ENCODE assay signal across 14 mouse cellular contexts in genomic region chr1:186277981-186278634, GRCm38 (mm10).
A peak's percentile ranks its signal among the peaks of the same experiment; 100 is the strongest.
DNase-seq lines count a peak whose midpoint lies in the region; ATAC-seq and TF ChIP-seq lines count a peak whose summit lies in the region.
"Had no signal": no experiment of that assay in that cellular context is flagged by ENCODE, and none has a peak within 500 bp of the region (broad histone marks: within the 10 kb centered on the region; RNA-seq: fewer than 3 reads in every experiment).

No protein-coding gene starts in this region.

- H3K27ac ChIP-seq in intestine, embryonic 14.5 days (ENCODE audit: low read depth), result no peak overlapping the region
- no peak overlapping the region for H3K27ac ChIP-seq in intestine, postnatal 0 days (ENCODE audit: low read depth, low read length)
- no peak overlapping the region for H3K27ac ChIP-seq in forebrain, embryonic 11.5 days (ENCODE audit: low read depth, low read length)
- 0 out of 2 replicates have a peak overlapping the region, but pooled peaks have one; percentile 34 for H3K27ac ChIP-seq in hindbrain, embryonic 16.5 days (ENCODE audit: low read depth, low read length)
- H3K27ac ChIP-seq in kidney, embryonic 16.5 days (ENCODE audit: low read length), result no peak overlapping the region
- H3K27ac ChIP-seq: heart, embryonic 15.5 days; kidney, embryonic 15.5 days; limb, embryonic 15.5 days had no signal

- H3K4me1 ChIP-seq in intestine, embryonic 14.5 days (replicated peaks; ENCODE audit: control insufficient read depth, insufficient read depth, low read length), result no peaks in the 10 kb centered on the region
- no peaks in the 10 kb centered on the region for H3K4me1 ChIP-seq in intestine, postnatal 0 days (replicated peaks; ENCODE audit: control insufficient read depth, insufficient read depth, low read length)
- H3K4me1 ChIP-seq in forebrain, embryonic 11.5 days (replicated peaks; ENCODE audit: control insufficient read depth, insufficient read depth, low read length), result no peaks in the 10 kb centered on the region
- H3K4me1 ChIP-seq in hindbrain, embryonic 16.5 days (ENCODE audit: control insufficient read depth, insufficient read depth, low read depth, low read length), result no peaks in the 10 kb centered on the region
- no peaks in the 10 kb centered on the region for H3K4me1 ChIP-seq in kidney, embryonic 16.5 days (ENCODE audit: insufficient read depth, low read length)
- H3K4me1 ChIP-seq: heart, embryonic 15.5 days; kidney, embryonic 15.5 days; limb, embryonic 15.5 days had no signal

- ATAC-seq in intestine, embryonic 14.5 days (replicated peaks; ENCODE audit: low FRiP score, low TSS enrichment, low read depth), result no peak
- no peak for ATAC-seq in intestine, postnatal 0 days
- ATAC-seq in forebrain, embryonic 11.5 days (replicated peaks; ENCODE audit: low FRiP score), result peak; percentile 68
- peak; percentile 34; the same call in 1 of the 2 replicates for ATAC-seq in hindbrain, embryonic 16.5 days
- no peak for ATAC-seq in kidney, embryonic 16.5 days (ENCODE audit: low FRiP score, low TSS enrichment)

- H3K9me3 ChIP-seq in intestine, embryonic 14.5 days (ENCODE audit: control insufficient read depth, low read length), result no peaks in the 10 kb centered on the region
- no peaks in the 10 kb centered on the region for H3K9me3 ChIP-seq in intestine, postnatal 0 days (ENCODE audit: control insufficient read depth)
- no peaks in the 10 kb centered on the region for H3K9me3 ChIP-seq in forebrain, embryonic 11.5 days (ENCODE audit: control insufficient read depth, low read length)
- no peaks in the 10 kb centered on the region for H3K9me3 ChIP-seq in hindbrain, embryonic 16.5 days (ENCODE audit: control insufficient read depth, low read length)
- H3K9me3 ChIP-seq in kidney, embryonic 16.5 days (ENCODE audit: low read length), result no peaks in the 10 kb centered on the region
- H3K9me3 ChIP-seq: heart, embryonic 15.5 days; kidney, embryonic 15.5 days; limb, embryonic 15.5 days had no signal

- no peaks in the 10 kb centered on the region for H3K36me3 ChIP-seq in intestine, embryonic 14.5 days (ENCODE audit: control insufficient read depth, insufficient read depth, low read length)
- no peaks in the 10 kb centered on the region for H3K36me3 ChIP-seq in intestine, postnatal 0 days (ENCODE audit: control insufficient read depth, insufficient read depth)
- no peaks in the 10 kb centered on the region for H3K36me3 ChIP-seq in forebrain, embryonic 11.5 days (ENCODE audit: control insufficient read depth, insufficient read depth, low read length)
- H3K36me3 ChIP-seq in hindbrain, embryonic 16.5 days (ENCODE audit: control insufficient read depth, insufficient read depth, low read length), result no peaks in the 10 kb centered on the region
- H3K36me3 ChIP-seq in kidney, embryonic 16.5 days (ENCODE audit: insufficient read depth, low read length), result no peaks in the 10 kb centered on the region
- H3K36me3 ChIP-seq: heart, embryonic 15.5 days; kidney, embryonic 15.5 days; limb, embryonic 15.5 days had no signal

- H3K9ac ChIP-seq in intestine, embryonic 14.5 days (ENCODE audit: low read length), result no peak overlapping the region
- H3K9ac ChIP-seq in intestine, postnatal 0 days (ENCODE audit: low read depth, low read length), result no peak overlapping the region
- H3K9ac ChIP-seq in forebrain, embryonic 11.5 days (ENCODE audit: low read length), result no peak overlapping the region
- H3K9ac ChIP-seq in hindbrain, embryonic 16.5 days (ENCODE audit: low read depth, low read length), result peak overlapping the region; percentile 38; the same call in 1 of the 2 replicates
- H3K9ac ChIP-seq in kidney, embryonic 16.5 days (replicated peaks; ENCODE audit: low read length), result no peak overlapping the region
- H3K9ac ChIP-seq: heart, embryonic 15.5 days; kidney, embryonic 15.5 days; limb, embryonic 15.5 days had no signal

- 82% methylated on average over 11 of the region's 11 CpGs for WGBS in intestine, embryonic 14.5 days
- 88% methylated on average over 11 of the region's 11 CpGs for WGBS in intestine, postnatal 0 days
- WGBS in forebrain, embryonic 11.5 days, result 40% methylated on average over 11 of the region's 11 CpGs
- 34% methylated on average over 11 of the region's 11 CpGs for WGBS in hindbrain, embryonic 16.5 days
- WGBS in kidney, embryonic 16.5 days, result 88% methylated on average over 11 of the region's 11 CpGs

- no peaks in the 10 kb centered on the region for H3K27me3 ChIP-seq in intestine, embryonic 14.5 days (replicated peaks; ENCODE audit: control insufficient read depth, insufficient read depth, low read length)
- no peaks in the 10 kb centered on the region for H3K27me3 ChIP-seq in intestine, postnatal 0 days (replicated peaks; ENCODE audit: control insufficient read depth, insufficient read depth, low read length)
- no peaks in the 10 kb centered on the region for H3K27me3 ChIP-seq in forebrain, embryonic 11.5 days (ENCODE audit: control insufficient read depth, insufficient read depth, low read length)
- H3K27me3 ChIP-seq in hindbrain, embryonic 16.5 days (replicated peaks; ENCODE audit: control insufficient read depth, insufficient read depth, low read length), result no peaks in the 10 kb centered on the region
- no peaks in the 10 kb centered on the region for H3K27me3 ChIP-seq in kidney, embryonic 16.5 days (ENCODE audit: insufficient read depth, low read length)
- H3K27me3 ChIP-seq: heart, embryonic 15.5 days; kidney, embryonic 15.5 days; limb, embryonic 15.5 days had no signal

- H3K4me2 ChIP-seq in intestine, embryonic 14.5 days (ENCODE audit: low read length), result no peak overlapping the region
- H3K4me2 ChIP-seq in intestine, postnatal 0 days (replicated peaks; ENCODE audit: low read depth), result no peak overlapping the region
- peak overlapping the region; percentile 33; the same call in 1 of the 2 replicates for H3K4me2 ChIP-seq in forebrain, embryonic 11.5 days (ENCODE audit: low read depth, low read length, severe bottlenecking)
- H3K4me2 ChIP-seq in hindbrain, embryonic 16.5 days (ENCODE audit: low read length), result peak overlapping the region; percentile 53
- no peak overlapping the region for H3K4me2 ChIP-seq in kidney, embryonic 16.5 days (replicated peaks; ENCODE audit: low read depth, low read length)
- H3K4me2 ChIP-seq: heart, embryonic 15.5 days; kidney, embryonic 15.5 days; limb, embryonic 15.5 days had no signal

- peak; percentile 44 for DNase-seq in intestine, embryonic 14.5 days (ENCODE audit: low spot score)
- peak; percentile 47 for DNase-seq in MN1 (ENCODE audit: low spot score)
- no peak for DNase-seq in forebrain, embryonic 11.5 days (ENCODE audit: low spot score)
- DNase-seq in embryo, embryonic 11 days, result no peak
- no peak for DNase-seq in gastrocnemius, postnatal 4 days (ENCODE audit: low spot score in 2 of 2)
- DNase-seq: cerebellum, adult 8-10 months; lung, adult 18-20 months; thymus, adult 18-20 months had no signal

- TF ChIP-seq CTCF in intestine, postnatal 0 days (IDR thresholded peaks at IDR 0.05; ENCODE audit: low read depth), result no peak

- H3K4me3 ChIP-seq in intestine, embryonic 14.5 days (ENCODE audit: low read depth, low read length), result no peak overlapping the region
- no peak overlapping the region for H3K4me3 ChIP-seq in intestine, postnatal 0 days (ENCODE audit: low read depth, low read length)
- no peak overlapping the region for H3K4me3 ChIP-seq in forebrain, embryonic 11.5 days (ENCODE audit: low read depth, low read length)
- peak overlapping the region; percentile 27 for H3K4me3 ChIP-seq in hindbrain, embryonic 16.5 days (ENCODE audit: low read length)
- H3K4me3 ChIP-seq in kidney, embryonic 16.5 days (ENCODE audit: low read length), result no peak overlapping the region
- H3K4me3 ChIP-seq: heart, embryonic 15.5 days; kidney, embryonic 15.5 days; limb, embryonic 15.5 days had no signal

Comparison
In these comparisons a context has a peak if more than half of its experiments do, and no peak if none do; other contexts are left out.
1. ATAC-seq: peak in forebrain, embryonic 11.5 days (single experiment) and hindbrain, embryonic 16.5 days (single experiment); none in intestine, embryonic 14.5 days (single experiment), intestine, postnatal 0 days (single experiment) and kidney, embryonic 16.5 days (single experiment).
2. DNase-seq: peak in intestine, embryonic 14.5 days (single experiment) and MN1 (single experiment); none in forebrain, embryonic 11.5 days (single experiment), embryo, embryonic 11 days (single experiment) and gastrocnemius, postnatal 4 days (0 of 2).
3. H3K4me2 ChIP-seq: peak in forebrain, embryonic 11.5 days (single experiment) and hindbrain, embryonic 16.5 days (single experiment); none in intestine, embryonic 14.5 days (single experiment), intestine, postnatal 0 days (single experiment) and kidney, embryonic 16.5 days (single experiment).